Mouse (Mus musculus): Measurements from ENCODE around the gene Comt.

DNA sequence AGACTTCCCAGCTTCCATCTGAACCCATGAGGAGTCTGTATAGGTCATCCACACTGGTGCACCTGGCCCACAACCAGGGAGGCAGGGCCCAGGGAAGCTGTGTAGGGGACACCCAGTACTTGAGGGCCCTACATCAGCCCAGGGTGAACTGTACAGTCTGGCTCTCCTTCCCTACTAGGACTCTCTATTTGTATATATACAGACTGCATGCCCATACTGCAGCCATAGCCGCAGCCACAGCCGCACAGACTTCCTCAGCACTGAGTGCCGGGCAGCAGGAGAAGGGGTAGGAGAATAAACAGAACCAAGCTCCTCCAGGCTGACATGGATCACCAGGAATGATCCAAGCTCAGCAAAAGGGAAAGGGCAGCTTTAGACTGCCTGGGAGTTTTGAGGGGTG, 34.2 kb upstream of the Comt start:
- TF ChIP-seq HCFC1 (IDR thresholded peaks at IDR 0.05; ENCODE audit: borderline replicate concordance, insufficient read depth, low read length) = no peak
- no peak for TF ChIP-seq ZNF384 (IDR thresholded peaks at IDR 0.05; ENCODE audit: low read depth, low read length)
